Mouse (Mus musculus) forebrain, embryonic 14.5 days (tissue): ENCODE data around the gene Dchs1. TPM values are rescaled to one million over a fixed set of nuclear protein-coding genes. Genes with fewer than 3 reads are reported as not detected.

Experiments
- ATAC-seq: fragments of 200-750 bp; cut with Nextera tagmentation; 2 replicates; pipeline ENCODE4 v1.8.0; 2017; ENCODE audit warnings: mild to moderate bottlenecking, moderate library complexity
- DNase-seq: peaks from one replicate; pipeline ENCODE4 v3.0.0-alpha.2; 2015; ENCODE audit warnings: low spot score
- H3K27ac ChIP-seq: fragments of 300-500 bp; sonication (generic); 2 replicates; pipeline ENCODE4 v1.5.1; 2014; ENCODE audit warnings: low read depth, mild to moderate bottlenecking, control low read depth, low read length, moderate library complexity
- H3K27me3 ChIP-seq: fragments of 300-500 bp; sonication (generic); replicated peaks from 2 replicates; pipeline ENCODE4 v1.6.1; 2014; ENCODE audit warnings: low read length, control low read depth, mixed read lengths; ENCODE audit not compliant: control insufficient read depth, insufficient read depth
- H3K36me3 ChIP-seq: fragments of 300-500 bp; sonication (generic); 2 replicates; pipeline ENCODE4 v1.6.1; 2014; ENCODE audit warnings: low read length, control low read depth; ENCODE audit not compliant: control insufficient read depth, insufficient read depth
- H3K4me1 ChIP-seq: fragments of 300-500 bp; sonication (generic); 2 replicates; pipeline ENCODE4 v1.6.1; 2014; ENCODE audit warnings: antibody characterized with exemption, low read length, control low read depth; ENCODE audit not compliant: control insufficient read depth, insufficient read depth
- H3K4me2 ChIP-seq: fragments of 300-500 bp; sonication (generic); 2 replicates; pipeline ENCODE4 v1.6.1; 2014; ENCODE audit warnings: mild to moderate bottlenecking, control low read depth, low read length
- H3K4me3 ChIP-seq: fragments of 300-500 bp; sonication (generic); 2 replicates; pipeline ENCODE4 v1.5.1; 2014; ENCODE audit warnings: low read depth, low read length, control low read depth
- H3K9ac ChIP-seq: fragments of 300-500 bp; sonication (generic); 2 replicates; pipeline ENCODE4 v1.6.1; 2014; ENCODE audit warnings: mild to moderate bottlenecking, low read length, control low read depth, moderate library complexity
- H3K9me3 ChIP-seq: fragments of 300-500 bp; sonication (generic); replicated peaks from 2 replicates; pipeline ENCODE4 v1.6.1; 2016; ENCODE audit warnings: low read length, control low read depth, mixed read lengths; ENCODE audit not compliant: control insufficient read depth
- WGBS: fragments of 180-500 bp; shearing (Covaris S2); extraction: QIAGEN DNeasy Blood & Tissue Kit; methylation state at CpG from one replicate; pipeline ENCODE4 v1.1.7; 2014; 5-methylcytosine and 5-hydroxymethylcytosine counted together
- polyA plus RNA-seq: library from polyadenylated mRNA; unstranded; fragments of >200 nt; fragmentation: Nextera tagmentation; extraction: Ambion mirVana; gene quantifications from 2 replicates; pipeline ENCODE4 v1.2.1, GENCODE M21; 2014

The Dchs1 gene
- 18.3 and 21.7 TPM in 2 replicates for polyA plus RNA-seq

DNA sequence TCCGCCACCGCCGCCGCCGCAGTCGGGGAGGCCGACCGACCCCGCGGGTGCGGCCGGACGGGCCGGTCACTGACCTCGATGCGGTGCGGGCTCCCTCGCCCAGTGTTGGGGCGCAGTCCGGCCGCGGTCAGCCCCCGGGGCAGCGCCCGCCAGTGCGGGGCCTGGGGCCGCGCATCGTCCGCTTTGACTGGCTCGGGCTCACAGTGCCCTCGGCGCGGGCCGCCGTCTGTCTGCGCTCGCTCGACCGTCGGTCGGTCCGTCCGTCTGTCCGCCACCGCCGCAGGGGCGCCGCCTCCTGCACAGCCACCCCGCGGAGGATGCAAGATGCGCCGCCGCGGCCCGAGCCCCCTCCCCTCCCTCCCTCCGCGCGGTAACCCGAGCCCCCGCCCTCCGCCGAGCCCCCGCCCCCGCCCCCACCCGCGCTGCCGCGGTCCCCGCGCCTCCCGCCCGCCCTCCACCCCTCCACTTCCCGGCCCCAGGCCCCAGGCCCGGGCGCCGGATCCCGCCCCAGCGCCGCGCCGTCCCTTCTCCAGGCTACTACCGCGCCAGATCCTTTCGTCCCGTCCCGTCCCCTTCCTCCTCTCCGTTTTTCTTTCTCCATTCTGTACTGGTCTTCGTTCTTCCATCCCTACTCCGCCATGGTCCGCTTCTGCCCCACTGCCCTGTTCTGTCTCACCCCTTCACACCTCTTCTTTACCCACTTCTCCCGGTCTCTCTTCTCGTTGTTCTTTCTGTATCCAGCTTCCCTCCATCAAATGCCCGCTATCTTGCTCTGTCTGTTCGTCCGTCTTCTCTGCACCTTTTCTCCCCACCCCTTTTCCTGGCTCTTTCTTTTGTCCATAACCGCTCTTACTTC, at the start of gene Dchs1:
Gene Dchs1, minus strand, starts transcription at position 370 of the 856 bp plus-strand sequence.
- ATAC-seq, result peak; percentile 80
- Histone ChIP-seq H3K27me3 (no peaks in the 10 kb centered on the region), H3K9me3 (no peaks in the 10 kb centered on the region), H3K36me3 (peaks cover 30% of the 10 kb centered on the region), H3K4me3 (peak within 1 kb of the TSS; percentile 97), H3K27ac (peak within 1 kb of the TSS; percentile 98), H3K4me1 (peaks cover 33% of the 10 kb centered on the region), H3K9ac (peak within 1 kb of the TSS; percentile 100), H3K4me2 (peak within 1 kb of the TSS; percentile 73)
- WGBS, result under 1% methylated on average over 57 of the region's 97 CpGs
- DNase-seq, result peak; percentile 75

DNA sequence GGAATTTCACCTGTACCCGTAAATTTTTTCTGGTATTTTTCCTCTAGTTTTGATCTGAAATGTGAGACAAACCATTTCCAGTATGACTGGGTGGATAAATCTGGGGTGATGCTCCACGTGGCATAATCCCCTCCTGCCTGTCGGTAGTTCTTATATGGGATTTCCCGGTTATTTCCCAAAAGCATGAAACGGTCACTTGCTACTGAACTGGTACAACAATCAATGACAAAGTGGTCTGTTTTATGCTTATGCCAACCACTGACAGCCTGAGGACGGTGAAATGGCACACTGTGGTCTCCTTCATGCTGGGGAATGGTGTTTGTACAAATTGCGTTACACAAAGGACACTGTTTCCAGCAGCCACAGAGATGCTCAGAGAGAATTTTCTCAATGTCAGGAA, 36.8 kb upstream of the Dchs1 start:
- ATAC-seq, result no peak
- no peak for DNase-seq
- no peaks in the 10 kb centered on the region for H3K9me3 ChIP-seq

DNA sequence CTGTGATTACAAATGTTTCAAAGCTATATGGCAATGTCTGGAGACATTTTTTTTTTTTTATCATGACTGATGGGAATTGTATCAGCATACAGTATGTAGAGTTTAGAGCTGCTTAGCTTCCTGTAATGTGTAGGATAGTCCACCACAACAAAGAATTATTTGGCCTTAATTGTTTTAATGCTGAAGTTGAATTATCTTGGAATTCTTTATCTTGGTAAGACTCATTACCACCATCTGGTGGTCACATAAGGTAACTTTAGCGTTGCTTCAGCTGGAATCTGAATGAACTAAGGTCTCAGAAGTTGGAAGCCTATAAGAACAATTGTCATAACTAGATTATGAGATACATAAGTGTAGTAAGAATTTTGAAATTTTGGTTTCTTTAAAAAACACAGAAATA, 31.0 kb upstream of the Dchs1 start:
- ATAC-seq, result peak; percentile 20; the same call in 1 of the 2 replicates
- peak; percentile 81 for DNase-seq
- Histone ChIP-seq H3K4me2 (no peak overlapping the region), H3K36me3 (no peaks in the 10 kb centered on the region), H3K27ac (no peak overlapping the region), H3K9ac (no peak overlapping the region), H3K4me3 (no peak overlapping the region), H3K27me3 (no peaks in the 10 kb centered on the region), H3K4me1 (no peaks in the 10 kb centered on the region), H3K9me3 (no peaks in the 10 kb centered on the region)
- WGBS, result 0% methylated on average over 1 of the region's 1 CpGs

More for the DNA sequence above, 36.8 kb upstream of the Dchs1 start:
- H3K4me1 ChIP-seq, result no peaks in the 10 kb centered on the region
- no peaks in the 10 kb centered on the region for H3K36me3 ChIP-seq
- H3K4me2 ChIP-seq, result no peak overlapping the region
- H3K27ac ChIP-seq, result no peak overlapping the region
- H3K4me3 ChIP-seq, result no peak overlapping the region
- H3K9ac ChIP-seq, result no peak overlapping the region
- 79% methylated on average over 7 of the region's 7 CpGs for WGBS
- no peaks in the 10 kb centered on the region for H3K27me3 ChIP-seq

DNA sequence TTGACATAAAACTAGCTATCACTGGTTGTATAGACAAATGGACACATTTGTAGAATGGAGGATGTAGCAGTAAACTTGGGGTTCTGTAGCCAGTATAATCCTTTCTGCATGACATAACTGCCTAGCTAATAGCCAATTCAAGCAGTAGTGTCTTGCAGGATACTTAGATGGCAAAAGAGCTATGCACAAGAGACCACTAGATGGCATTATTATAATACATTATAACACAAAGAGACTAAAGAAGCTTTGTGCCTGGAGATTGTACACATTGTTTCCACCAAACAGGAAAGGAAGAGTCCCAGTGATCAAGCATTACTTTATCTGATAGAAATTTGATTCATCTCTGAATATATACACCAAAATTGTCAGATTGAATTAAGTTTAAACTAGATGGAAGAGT, 29.3 kb upstream of the Dchs1 start:
- Histone ChIP-seq H3K4me3 (no peak overlapping the region), H3K9ac (no peak overlapping the region), H3K9me3 (no peaks in the 10 kb centered on the region), H3K36me3 (no peaks in the 10 kb centered on the region), H3K4me1 (no peaks in the 10 kb centered on the region), H3K4me2 (no peak overlapping the region), H3K27ac (no peak overlapping the region), H3K27me3 (no peaks in the 10 kb centered on the region)
- no peak for ATAC-seq
- DNase-seq, result peak; percentile 64

DNA sequence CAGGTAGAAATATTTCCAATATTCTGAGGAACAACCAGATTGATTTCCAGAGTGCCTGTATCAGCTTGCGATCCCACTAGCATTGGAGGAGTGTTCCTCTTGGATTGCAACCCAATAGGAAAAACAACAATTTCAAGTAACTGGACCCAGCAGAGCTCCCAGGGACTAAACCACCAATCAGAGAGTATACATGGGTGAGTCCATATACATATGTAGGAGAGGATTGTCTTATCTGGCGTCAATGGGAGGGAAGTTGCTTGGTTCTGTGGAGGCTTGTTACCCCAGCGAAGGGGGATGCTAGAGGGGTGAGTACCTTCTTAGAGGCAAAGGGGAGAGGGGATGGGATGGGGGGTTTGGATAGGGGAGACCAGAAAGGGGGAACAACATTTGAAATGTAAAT, 25.9 kb upstream of the Dchs1 start:
- no peak for ATAC-seq
- no peak for DNase-seq
- no peak overlapping the region for H3K27ac ChIP-seq
- no peak overlapping the region for H3K4me2 ChIP-seq
- H3K36me3 ChIP-seq, result peaks cover 11% of the 10 kb centered on the region; the same call in 1 of the 2 replicates
- no peak overlapping the region for H3K4me3 ChIP-seq
- no peaks in the 10 kb centered on the region for H3K9me3 ChIP-seq
- H3K4me1 ChIP-seq, result peaks cover 6% of the 10 kb centered on the region; the same call in 1 of the 2 replicates
- 86% methylated on average over 3 of the region's 3 CpGs for WGBS
- H3K27me3 ChIP-seq, result no peaks in the 10 kb centered on the region
- H3K9ac ChIP-seq, result no peak overlapping the region

DNA sequence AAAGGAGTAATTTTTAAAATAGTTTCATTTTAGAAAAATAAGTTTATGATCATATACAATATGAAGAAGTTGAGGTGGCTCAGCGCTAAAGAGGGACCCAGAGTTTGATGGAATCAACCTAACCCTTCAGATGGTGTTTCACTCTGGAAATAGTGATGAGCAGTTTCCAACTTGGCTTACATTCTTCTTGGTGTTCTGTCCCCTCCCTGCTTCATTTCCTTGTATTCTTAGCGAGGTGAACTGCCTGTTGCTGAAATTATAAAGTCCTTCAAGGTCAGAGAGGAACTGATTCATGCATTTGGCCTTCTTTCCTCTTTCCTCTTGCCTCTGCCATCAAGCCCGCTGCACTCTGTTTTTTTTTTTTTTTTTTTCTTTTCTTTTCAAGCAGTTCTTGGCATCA, 25.1 kb upstream of the Dchs1 start:
- Histone ChIP-seq H3K4me2 (no peak overlapping the region), H3K27me3 (no peaks in the 10 kb centered on the region), H3K4me1 (peaks cover 6% of the 10 kb centered on the region; the same call in 1 of the 2 replicates), H3K4me3 (no peak overlapping the region), H3K9ac (no peak overlapping the region), H3K27ac (no peak overlapping the region), H3K9me3 (no peaks in the 10 kb centered on the region), H3K36me3 (peaks cover 13% of the 10 kb centered on the region; the same call in 1 of the 2 replicates)
- DNase-seq (no peak), ATAC-seq (no peak)
- 83% methylated on average over 3 of the region's 3 CpGs for WGBS

DNA sequence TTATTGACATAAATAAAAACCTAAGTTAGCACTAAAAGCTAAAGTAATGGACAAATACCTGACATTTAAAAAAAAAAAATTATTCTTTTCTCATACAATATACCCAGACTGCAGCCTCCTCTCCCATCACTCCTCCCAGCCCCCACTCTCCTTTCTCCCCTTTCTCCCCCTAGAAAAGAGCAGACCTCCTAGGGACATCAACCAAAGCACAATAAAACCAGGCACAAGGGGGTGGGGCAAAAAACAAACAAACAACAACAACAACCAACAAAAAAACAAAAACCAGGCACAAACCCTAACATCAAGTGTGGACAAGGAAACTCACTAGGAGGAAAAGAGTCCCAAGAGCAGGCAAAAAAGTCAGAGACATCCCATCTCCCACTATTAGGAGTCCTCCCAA, 24.1 kb upstream of the Dchs1 start:
- ATAC-seq, result peak; percentile 14

DNA sequence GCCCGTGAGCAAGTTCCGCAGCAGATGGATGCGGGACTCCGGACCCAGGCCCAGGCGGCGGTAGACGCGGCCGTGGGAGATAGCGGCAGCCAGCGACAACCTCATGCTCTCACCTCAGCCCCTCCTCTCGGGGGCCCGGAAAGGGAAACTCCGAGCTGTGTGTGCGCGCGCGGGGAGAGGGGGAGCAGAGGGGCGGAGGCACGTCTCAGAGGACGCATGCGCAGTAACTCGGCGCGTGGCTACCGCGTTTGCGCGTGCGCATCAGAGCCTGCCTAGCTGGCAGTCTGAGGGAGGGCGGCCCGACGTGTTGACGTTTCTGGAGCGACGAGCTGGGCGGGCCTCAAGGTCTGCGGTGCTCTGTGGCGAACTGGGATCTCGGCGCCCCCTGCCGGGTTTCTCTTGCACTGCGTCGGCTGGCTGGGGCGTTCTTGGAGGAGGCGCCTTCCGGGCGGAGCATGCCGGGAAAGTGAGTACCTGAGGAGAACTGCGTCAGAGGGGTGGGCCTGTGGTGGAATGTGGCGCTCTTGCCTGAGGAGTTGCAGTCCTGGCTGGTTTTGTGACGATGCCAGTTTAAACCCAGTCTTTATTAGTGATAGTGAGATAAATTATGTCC, 23.5 kb upstream of the Dchs1 start, which contains the start of gene Mrpl17:
Gene Mrpl17, minus strand, starts transcription at position 223 of the 613 bp plus-strand sequence.
- WGBS, result under 1% methylated on average over 47 of the region's 52 CpGs
- Histone ChIP-seq H3K4me2 (peak within 1 kb of the TSS; percentile 59), H3K4me3 (peak within 1 kb of the TSS; percentile 79), H3K9ac (peak within 1 kb of the TSS; percentile 94), H3K4me1 (peaks cover 6% of the 10 kb centered on the region; the same call in 1 of the 2 replicates), H3K27me3 (no peaks in the 10 kb centered on the region), H3K9me3 (no peaks in the 10 kb centered on the region), H3K27ac (peak within 1 kb of the TSS; percentile 85), H3K36me3 (peaks cover 13% of the 10 kb centered on the region; the same call in 1 of the 2 replicates)
- ATAC-seq (peak; percentile 98), DNase-seq (peak; percentile 99)

More for the DNA sequence above, 24.1 kb upstream of the Dchs1 start:
- no peak for DNase-seq
- no peaks in the 10 kb centered on the region for H3K27me3 ChIP-seq
- H3K9ac ChIP-seq, result no peak overlapping the region
- no peak overlapping the region for H3K4me3 ChIP-seq
- no peaks in the 10 kb centered on the region for H3K9me3 ChIP-seq
- peaks cover 6% of the 10 kb centered on the region; the same call in 1 of the 2 replicates for H3K4me1 ChIP-seq
- H3K4me2 ChIP-seq, result peak overlapping the region; percentile 7; the same call in 1 of the 2 replicates
- H3K36me3 ChIP-seq, result peaks cover 13% of the 10 kb centered on the region; the same call in 1 of the 2 replicates
- H3K27ac ChIP-seq, result no peak overlapping the region
